Mouse (Mus musculus): ENCODE measurements around the gene Olfr1133.
"Not testable (repeated sequence)": the region's sequence is repeated elsewhere in the genome, so short reads cannot be mapped to it uniquely, and the experiment has no call there.

The Olfr1133 gene

DNA sequence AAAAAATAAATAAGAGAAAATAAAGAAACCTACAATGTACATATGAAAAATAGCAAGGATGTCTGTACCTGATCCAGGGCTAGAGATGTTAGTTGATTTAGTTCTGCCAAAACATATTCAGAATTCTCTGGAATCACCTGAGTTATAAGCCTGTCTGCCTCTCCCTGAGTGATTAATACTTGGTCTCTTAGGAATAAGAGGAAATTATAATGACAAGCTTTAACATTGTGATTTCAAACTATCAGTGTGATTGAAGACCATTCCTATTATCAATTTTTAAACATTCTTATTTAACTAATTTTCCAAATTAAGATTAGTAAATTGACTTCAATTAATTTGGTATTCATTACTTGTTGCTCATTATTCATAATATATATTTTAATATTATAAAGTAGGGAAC, at the start of gene Olfr1133:
Olfr1133 (minus strand) TSS at position 101 of the 400 bp plus-strand sequence.
- DNase-seq (ENCODE audit: low read depth, low spot score) = no peak

DNA sequence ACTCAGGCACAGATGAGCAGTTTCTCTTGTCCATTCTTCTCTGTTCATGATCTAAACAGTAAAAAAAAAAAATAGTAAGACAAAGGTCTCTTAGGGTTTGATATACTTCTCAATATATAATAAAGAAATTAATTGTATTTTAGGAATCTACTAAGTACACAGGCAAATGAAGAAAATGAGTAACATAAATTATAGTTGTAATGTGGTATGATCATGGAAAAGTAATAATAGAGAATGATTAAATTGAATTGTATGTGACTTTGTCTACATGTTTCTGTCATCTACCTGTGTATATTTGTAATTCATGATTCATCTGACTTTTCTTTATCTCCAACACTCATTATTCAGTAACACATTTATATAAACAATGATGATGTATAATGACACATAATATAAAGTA, 46.7 kb upstream of the Olfr1133 start, which contains the start of gene Olfr1136:
Olfr1136 (minus strand) TSS at position 101 of the 400 bp plus-strand sequence.
- no peak for DNase-seq (ENCODE audit: low read depth, low spot score)

DNA sequence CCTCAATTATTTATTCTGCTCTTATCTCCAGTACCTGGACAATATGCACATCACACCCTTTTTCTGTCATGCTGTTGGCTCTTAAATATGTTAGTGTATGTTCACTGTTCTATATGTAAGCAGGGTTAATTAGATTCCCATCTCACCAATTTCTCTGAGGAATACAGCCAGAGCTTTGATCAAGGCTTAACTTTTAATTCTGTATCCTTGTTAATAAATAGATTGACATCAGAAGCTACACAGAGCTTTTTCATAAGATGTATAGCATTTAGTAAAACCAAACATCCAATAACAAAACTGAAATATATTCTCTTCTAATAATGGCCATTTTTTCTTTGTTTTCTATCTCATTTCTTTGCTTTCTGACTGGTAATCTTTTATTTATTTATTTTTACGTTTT, 26.4 kb upstream of the Olfr1133 start, which contains the start of gene Olfr1135:
Olfr1135 (minus strand) TSS at position 101 of the 400 bp plus-strand sequence.
- no peak for DNase-seq (ENCODE audit: low read depth, low spot score)

DNA sequence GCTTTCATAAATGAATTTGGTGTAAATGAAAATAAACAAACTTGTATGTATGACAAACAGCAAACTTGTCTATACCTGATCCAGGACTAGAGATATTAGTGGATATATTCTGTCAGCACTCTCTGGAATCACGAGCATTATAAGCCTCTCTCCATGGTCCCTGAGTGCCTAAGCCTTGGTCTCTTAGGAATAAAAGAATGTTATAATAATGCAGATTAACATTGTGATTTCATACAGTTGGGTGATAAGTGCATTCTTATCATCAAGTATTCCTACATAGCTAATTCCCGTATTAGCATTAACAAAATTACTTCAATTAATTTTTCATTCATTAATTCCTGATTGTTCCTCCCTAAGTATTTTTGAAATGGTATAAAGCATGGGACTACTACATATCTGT, 11.2 kb upstream of the Olfr1133 start, which contains the start of gene Olfr1134:
Olfr1134 (minus strand) TSS at position 101 of the 400 bp plus-strand sequence.
- no peak for DNase-seq (ENCODE audit: low read depth, low spot score)

DNA sequence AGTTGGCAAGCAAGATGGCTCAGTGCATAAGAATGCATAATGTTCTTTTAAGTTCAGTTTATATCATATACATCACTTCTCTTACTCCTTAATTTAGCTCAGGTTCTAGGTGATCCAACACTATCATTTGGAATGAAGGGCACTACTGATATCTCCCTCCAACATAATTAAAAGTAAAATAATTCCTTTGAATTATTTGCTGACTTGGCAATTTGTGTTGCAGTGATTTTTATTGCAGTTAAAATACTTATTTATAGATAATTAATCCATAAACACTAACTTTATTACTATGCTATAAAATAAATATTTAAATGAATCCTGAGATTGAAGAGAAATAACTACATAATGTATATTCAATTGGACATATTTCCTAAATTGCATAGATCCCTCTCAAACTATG, 4.7 kb downstream of the Olfr1133 start:
- no peak for DNase-seq (ENCODE audit: low read depth, low spot score)

DNA sequence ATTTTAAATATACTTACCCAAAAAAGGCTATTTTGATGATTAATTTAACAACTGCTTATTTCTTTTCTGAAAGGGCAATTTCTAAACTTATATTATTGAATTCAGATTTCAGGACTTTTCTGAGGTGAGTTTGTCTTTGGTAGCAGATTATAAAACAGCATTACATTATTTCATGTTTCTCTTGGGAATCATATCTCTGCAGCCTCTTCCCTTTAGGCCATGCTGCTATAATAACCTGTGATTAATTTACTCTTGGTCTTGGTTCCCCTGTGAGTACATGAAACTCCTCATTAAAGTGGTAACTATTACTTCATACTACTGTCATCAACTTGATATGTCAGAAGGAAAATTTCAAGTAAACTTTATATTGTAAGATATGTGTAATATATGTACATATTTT, 9.7 kb downstream of the Olfr1133 start, which contains the start of gene Olfr1132:
Olfr1132 (minus strand) TSS at position 101 of the 400 bp plus-strand sequence.
- DNase-seq (ENCODE audit: low read depth, low spot score) = no peak

DNA sequence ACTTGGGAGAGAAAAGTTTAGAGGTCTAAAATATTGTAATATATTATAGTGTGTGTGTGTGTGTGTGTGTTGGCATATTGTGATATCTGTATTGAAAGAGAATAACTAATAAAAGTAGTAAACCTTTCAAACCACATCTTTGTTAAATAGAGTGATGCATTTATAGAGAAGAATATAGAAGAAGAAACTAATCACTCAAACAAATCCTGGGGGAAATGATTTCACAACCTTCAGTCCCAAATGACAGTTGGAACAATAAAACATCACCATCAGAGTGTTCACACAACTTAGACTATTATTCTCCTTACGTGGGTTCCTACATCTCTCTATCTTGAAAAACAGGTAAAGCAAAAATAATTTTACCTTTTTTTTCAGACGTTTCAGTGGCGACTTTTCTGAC, 20.4 kb downstream of the Olfr1133 start, which contains the start of gene Olfr1131:
Olfr1131 (plus strand) TSS at position 301 of the 400 bp plus-strand sequence.
- no peak for DNase-seq (ENCODE audit: low read depth, low spot score)

DNA sequence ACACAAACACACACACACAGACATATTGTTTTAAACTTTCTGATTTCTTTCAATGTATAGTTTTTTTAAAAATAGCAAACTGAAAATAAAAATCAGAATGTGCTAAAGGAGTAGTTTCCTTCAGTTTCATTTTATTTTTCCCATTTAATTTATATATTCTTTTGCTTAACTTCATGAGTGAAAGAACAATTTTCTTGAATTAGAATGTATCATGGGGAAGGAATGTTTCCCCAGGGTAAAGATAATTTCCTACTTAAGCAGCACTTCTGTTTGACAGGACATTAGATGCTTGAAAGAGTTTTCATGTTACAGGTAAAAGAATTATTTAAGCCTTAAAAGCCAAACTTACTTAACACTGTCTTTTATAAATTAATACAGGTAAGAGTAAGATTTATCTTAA, 41.3 kb downstream of the Olfr1133 start, which contains the start of gene Olfr1130:
Olfr1130 (plus strand) TSS at position 301 of the 400 bp plus-strand sequence.
- DNase-seq (ENCODE audit: low read depth, low spot score) = not testable (repeated sequence)
